Mouse (Mus musculus) myocyte (in vitro differentiated cells): ENCODE measurements around the gene Pcnx4.

ENCODE experiments used
- E2F4 ChIP-seq: IDR thresholded peaks from one replicate; pipeline ENCODE4 v1.6.1; 2011; ENCODE audit warnings: mild to moderate bottlenecking, control low read depth, moderate library complexity; ENCODE audit not compliant: insufficient read depth
- MYOD1 ChIP-seq, 3 experiments: IDR thresholded peaks; one replicate each; pipeline ENCODE4 v1.6.1; 2011; ENCODE audit warnings: control low read depth in 2 of 3, low read depth in 2 of 3, mild to moderate bottlenecking in 2 of 3, moderate library complexity in 1 of 3; ENCODE audit not compliant: insufficient read length in 2 of 3, control insufficient read depth in 1 of 3
- POLR2A ChIP-seq: IDR thresholded peaks from one replicate; pipeline ENCODE4 v1.6.1; 2011; ENCODE audit warnings: low read depth, mild to moderate bottlenecking, control low read depth, moderate library complexity; ENCODE audit not compliant: insufficient read length
- POLR2AphosphoS2 ChIP-seq: IDR thresholded peaks from one replicate; pipeline ENCODE4 v1.6.1; 2011; ENCODE audit warnings: low read depth, control low read depth; ENCODE audit not compliant: insufficient read length
- TCF12 ChIP-seq: IDR thresholded peaks from one replicate; pipeline ENCODE4 v1.6.1; 2011; ENCODE audit warnings: mild to moderate bottlenecking, control low read depth; ENCODE audit not compliant: poor library complexity, insufficient read depth, severe bottlenecking
- USF1 ChIP-seq: IDR thresholded peaks from one replicate; pipeline ENCODE4 v1.6.1; 2011; ENCODE audit warnings: low read depth, mild to moderate bottlenecking, control low read depth, moderate library complexity

DNA sequence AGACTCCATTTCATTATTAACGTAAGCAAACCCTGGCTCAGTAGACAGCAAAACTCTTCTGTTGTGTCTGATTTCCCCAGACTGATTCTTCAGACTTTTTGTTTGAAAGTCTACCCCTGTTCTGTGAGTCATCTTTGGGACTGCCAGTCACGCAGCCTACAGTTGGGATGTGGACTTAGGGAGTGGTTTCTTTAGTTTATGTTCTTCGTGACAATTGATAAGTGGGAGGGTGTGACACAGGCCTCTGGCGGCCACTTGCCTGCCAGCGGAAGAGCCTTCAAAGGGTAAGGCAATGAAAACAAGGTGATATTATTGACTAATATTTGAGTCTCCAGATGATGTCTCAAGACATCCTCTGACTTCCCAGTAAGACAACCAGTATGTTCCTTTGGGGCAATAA lies 16.3 kb upstream of the Pcnx4 start:
- TF ChIP-seq POLR2A = no peak
- TF ChIP-seq E2F4 = no peak
- TF ChIP-seq USF1 = no peak
- no peak for TF ChIP-seq POLR2AphosphoS2
- no peak for TF ChIP-seq MYOD1 (IDR thresholded peaks at IDR 0.05; ENCODE audit: control insufficient read depth in 1 of 3, insufficient read length in 2 of 3, low read depth in 2 of 3)
- TF ChIP-seq TCF12 = no peak
